Mouse (Mus musculus) kidney, postnatal 25 days (tissue): ENCODE measurements around the gene Tas2r139.
"Not testable (repeated sequence)": the region's sequence is repeated elsewhere in the genome, so short reads cannot be mapped to it uniquely, and the experiment has no call there.

Experiments used
- DNase-seq, 2 experiments: peaks; one replicate each; pipeline ENCODE4 v3.0.0; 2021; ENCODE audit warnings: mixed read lengths in 2 of 2

Gene Tas2r139

DNA sequence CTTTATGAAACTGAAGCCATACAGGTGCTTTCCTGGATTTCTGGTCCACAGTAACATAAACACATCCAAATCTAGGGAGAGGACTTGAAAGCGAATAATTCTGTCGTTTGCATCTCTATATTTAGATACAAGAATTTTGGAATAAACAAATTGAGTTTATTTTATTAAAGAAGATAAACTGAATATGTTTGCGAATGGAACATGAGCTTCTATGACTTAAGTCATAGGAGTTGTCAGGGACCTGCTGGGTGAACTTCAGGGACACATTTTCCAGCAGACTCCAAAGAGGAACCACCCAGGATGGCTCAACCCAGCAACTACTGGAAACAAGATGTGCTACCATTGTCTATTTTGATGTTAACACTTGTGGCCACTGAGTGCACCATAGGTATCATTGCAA, at the start of gene Tas2r139:
Gene Tas2r139, plus strand, starts transcription at position 301 of the 400 bp plus-strand sequence.
- no peak for DNase-seq

DNA sequence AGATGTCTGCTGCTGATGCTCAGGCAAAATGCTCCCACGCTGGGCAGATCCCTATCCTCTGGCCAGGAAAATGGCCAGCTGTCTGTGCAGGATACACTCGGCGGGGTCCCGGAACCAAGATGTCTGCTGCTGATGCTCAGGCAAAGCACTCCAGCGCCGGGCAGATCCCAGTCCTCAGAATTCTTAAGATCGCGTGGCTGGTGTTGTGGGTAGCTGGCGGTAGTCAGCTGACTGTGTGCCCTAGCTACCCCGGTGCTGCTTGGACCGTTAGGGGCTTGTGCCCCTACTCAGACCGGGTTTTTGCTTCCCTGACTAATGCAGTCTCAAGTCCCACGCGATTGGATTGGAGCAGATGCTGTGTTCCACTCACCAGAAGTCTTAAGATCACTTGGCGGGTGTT, 10.4 kb downstream of the Tas2r139 start:
- not testable (repeated sequence) for DNase-seq

DNA sequence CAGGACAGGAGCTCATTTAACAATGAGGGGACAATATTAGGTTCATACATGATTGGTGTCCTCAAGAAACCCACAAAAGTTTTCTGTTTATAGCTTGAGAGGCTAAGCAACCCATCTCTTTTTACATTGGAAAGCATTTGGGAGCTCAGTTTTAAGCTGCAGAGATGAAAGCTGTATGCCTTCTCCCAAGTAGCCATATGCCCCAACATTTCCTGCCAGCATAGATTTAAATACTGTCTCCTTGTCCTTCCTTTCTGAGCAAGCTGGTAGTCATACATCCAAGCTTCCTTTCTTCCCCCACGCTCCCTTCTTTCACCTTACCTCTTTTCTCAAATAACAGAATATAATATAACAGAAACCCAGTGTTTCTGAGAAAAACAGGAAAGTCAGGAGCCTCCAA, 41.7 kb downstream of the Tas2r139 start:
- DNase-seq: no peak

GRCm38 (mm10) chr6:42186230-42186629, 45.5 kb downstream of the Tas2r139 start:
- peak in 1 of 2 experiments; percentile 13 for DNase-seq
